Mouse (Mus musculus): ENCODE data around the gene Vamp8. TPM values are rescaled to one million over a fixed set of nuclear protein-coding genes. Genes with fewer than 3 reads are reported as not detected.
A peak's percentile ranks its signal among the peaks of the same experiment; 100 is the strongest.

The Vamp8 gene
- polyA plus RNA-seq, 1 experiment = 34.0 TPM

DNA sequence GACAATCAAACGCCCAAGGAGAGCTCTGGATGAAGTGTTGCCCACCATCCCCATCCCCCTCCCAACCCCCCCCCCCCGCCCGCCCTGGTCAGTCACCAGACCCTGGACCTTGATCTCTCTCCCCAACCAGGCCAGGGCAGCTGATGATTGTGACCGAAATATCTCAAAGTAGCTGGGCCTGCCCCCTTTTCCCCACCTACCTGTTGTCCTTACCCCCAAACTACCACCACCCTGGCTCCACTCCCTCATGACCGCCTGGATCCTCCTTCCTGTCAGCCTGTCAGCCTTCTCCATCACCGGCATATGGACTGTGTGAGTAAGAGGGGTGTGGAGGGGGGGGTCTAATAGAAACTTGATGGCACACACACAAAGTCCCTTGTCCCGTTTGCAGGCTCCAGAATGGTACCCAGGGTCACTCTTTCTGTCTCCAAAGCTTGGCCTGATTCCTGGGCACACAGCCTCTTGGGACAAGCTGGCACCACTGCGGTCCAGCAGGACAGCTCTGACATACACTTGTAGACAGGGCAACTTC lies 34.4 kb downstream of the Vamp8 start:
- no peak for DNase-seq (ENCODE audit: extremely low spot score in 1 of 2, low spot score in 1 of 2)

DNA sequence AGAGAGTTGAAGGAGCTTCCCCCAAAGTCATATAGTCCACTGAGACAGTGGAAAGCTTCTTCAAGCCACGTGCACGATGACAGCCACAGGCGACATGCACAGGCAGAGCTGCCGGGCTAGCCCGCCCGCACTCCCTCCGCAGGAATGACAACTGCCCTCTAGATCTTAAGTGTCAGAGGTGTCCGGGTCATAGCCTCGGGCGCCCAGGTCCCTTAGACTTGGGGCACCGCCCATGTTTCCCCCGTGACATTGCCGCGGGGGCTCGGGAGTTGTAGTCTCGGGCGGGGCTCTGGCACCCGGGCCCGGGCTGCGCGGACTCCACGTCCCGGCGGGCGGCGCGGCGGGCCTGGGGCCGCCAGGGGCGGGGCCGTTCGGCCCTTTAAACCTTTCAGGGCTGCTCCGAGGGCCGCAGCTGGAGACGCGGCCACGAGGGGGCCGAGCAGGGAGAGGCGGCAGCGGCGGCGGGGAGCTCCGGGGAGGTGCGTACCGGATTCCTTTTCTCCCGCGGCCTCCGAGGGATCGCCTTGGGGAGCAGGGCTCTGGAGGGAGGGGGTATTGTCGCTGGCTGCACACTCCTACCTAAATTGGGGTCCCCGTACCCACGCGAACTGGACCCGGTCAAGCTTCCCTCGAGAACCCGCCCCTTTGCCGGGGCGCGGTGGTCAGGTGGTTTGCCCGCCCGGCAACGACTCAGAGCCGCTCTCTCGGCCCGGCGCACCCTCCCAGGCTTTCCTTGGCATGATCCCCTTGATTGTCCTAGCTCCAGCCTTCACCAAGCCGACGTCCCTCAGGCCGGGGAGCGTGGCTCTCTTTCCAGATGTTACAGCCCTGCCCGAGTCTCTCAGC lies 35.2 kb downstream of the Vamp8 start, which contains the start of gene Tmem150a:
TSS of gene Tmem150a (plus strand) at position 382 of the 846 bp plus-strand sequence.
- peak in 1 of 2 experiments; percentile 76 for DNase-seq (ENCODE audit: extremely low spot score in 1 of 2, low spot score in 1 of 2)

DNA sequence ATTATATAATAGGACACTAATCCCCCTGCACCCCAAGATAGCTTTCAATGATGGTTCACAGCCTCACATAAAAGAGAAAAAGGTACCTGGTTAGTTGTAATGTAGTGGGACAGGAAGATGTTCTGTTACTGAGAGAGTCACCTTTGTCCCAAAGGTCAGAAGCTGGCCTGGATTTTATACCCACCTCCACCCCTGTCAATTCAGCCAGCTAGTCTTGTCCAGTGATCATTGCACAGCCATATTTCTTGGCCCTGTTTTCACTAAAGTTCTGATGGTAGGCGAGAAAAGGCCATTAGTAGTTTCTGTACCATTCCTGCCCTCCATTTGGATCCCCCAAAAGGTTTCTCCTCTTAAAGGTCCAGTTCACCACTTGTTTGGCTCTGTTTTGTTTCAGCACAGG lies 36.5 kb downstream of the Vamp8 start:
- DNase-seq (ENCODE audit: extremely low spot score in 1 of 2, low spot score in 1 of 2) = no peak

DNA sequence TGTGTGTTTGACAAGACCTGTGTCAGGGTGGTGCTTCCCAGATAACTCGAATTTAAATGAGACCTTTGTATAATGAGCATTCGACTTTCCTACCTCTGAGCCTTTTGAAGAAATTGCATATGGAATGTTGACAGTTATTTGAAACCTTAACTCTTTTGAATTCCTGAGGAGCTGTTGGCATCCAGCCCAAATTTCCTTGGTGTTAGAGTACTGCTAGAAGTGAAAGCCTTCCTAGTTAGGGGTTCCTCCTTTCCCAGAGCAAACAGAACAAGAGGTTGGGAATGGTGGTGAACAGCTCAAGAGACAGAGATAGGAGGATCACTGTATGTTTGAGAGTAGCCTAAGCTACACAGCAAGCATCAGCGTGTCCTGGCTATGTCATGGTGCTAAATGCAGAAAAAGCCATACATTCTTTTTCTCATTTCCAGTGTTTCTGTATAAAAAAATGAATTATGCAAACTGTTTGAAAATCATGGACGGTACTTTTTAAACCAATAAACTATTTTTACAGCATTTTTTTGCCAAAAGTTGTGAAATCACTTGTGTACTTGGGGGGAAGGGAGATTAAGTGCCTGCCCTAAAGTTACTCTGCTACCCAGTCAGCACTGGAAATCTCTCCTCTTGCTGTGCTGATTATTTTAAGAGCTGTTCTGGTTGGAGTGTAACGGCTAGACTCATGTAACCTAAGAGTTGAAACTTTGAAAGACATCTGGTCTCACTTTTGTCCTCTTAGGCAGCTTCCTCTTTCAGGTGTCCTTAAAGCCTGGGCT lies 37.7 kb downstream of the Vamp8 start:
- no peak for DNase-seq (ENCODE audit: extremely low spot score in 1 of 2, low spot score in 1 of 2)

DNA sequence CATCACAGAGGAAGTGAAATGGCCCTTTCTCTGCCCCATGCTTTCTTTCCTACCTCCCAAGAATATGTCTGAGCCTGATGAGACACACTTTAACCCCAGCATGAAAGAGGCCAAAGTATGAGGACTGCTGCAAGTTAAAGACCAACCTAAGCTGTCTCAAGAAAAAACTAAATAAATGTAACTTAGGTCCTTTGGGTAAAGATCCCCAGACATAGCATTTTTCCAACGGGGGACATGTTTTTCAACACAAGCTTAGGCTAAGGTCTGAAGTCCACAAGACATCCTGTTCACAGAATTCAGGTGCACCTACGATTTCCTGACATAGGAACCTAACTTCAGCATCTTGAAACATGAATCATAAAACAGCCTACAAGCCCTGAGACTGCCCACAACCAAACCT lies 40.3 kb downstream of the Vamp8 start:
- no peak for DNase-seq (ENCODE audit: extremely low spot score in 1 of 2, low spot score in 1 of 2)

DNA sequence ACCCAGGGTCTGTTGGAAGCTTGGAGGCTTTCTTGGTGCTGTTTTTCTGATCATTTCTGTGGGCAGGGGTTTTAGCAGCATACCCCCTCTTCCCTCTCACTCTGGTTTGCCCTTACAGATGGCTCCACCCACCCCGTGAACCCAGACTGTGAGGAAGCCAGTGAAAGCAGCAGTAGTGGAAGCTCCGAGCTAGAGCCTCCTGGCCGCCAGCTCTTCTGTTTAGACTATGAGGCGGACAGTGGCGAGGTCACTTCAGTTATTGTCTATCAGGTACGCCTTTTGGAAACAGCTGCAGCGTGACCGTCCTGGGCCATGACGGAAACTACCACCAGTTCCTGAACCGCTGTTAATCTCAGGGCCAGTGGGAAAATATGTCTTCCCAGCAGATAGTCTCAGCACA lies 42.1 kb downstream of the Vamp8 start:
- DNase-seq (ENCODE audit: extremely low spot score in 1 of 2, low spot score in 1 of 2) = no peak

DNA sequence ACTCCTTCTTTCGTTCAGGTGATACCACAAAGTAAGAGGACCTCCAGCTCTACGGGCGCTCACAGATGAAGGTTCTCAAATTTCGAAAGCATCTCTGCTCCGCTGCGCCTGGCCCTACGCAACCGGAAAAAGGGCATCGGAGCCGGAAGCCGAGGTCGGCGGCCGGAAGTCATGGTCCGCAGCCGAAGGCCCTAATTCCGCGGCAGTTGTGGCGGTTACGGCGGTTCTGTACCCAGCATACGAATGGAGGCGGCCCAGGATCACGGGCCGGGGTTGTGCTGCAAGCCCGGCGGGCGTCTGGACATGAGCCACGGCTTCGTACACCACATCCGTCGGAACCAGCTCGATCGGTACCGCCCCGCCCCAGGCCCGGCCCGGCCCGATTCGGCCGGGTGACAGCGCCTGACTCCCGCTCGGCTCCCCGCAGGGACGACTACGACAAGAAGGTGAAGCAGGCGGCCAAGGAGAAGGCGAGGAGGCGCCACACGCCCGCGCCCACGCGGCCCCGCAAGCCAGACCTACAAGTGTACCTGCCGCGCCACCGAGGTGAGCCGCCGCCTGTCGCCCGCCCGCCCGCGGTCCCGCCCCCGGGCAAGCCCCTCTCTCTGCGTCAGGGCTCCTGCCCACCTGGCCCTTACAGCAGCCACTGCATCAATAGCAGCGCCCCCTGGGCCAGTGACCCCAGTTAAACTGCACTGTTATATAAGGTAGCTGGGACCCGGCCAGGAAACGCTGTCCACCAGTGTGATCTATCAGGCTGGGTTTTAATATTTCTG lies 43.1 kb downstream of the Vamp8 start, which contains the start of gene 0610030E20Rik:
TSS of gene 0610030E20Rik (plus strand) at position 152 of the 776 bp plus-strand sequence.
- DNase-seq (ENCODE audit: extremely low spot score in 1 of 2, low spot score in 1 of 2) = peak in 1 of 2 experiments; percentile 81

DNA sequence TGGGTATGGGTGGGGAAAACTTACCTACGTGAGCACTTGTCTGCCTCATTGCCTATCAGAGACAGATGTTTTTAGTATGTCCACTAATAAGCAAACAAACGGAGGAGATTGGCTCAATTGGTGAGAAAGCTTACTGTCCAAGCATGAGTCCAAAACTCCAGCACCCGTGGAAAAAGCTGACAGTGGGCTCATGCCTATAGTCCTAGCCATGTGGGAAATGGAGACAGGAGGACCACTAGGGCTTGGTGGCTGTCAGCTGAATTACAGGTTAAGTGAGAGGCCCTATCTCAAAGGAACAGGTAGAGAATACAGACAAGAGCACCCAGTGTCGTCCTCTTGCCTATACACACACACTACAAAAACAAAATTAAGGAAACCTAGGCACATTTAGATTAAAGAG lies 44.2 kb downstream of the Vamp8 start:
- DNase-seq (ENCODE audit: extremely low spot score in 1 of 2, low spot score in 1 of 2) = no peak

DNA sequence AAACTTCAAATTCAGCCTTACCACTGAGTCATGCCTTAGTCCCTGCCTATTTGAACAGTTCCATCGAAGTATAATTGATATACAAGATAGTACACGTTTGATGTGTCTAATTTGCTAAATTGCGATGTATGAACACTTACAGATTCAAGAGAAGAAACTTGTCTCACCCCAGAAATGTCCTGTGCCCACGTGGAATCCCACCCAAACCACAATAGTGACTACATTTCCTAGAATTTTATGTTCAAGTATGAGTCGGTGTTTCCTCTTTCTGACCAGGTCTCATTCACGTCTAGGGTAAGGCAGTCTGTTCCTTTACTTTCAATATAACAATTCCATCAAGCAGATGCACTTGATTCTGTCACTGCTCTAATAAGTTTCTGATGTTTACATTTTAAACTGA lies 44.9 kb downstream of the Vamp8 start:
- DNase-seq (ENCODE audit: extremely low spot score in 1 of 2, low spot score in 1 of 2) = no peak

DNA sequence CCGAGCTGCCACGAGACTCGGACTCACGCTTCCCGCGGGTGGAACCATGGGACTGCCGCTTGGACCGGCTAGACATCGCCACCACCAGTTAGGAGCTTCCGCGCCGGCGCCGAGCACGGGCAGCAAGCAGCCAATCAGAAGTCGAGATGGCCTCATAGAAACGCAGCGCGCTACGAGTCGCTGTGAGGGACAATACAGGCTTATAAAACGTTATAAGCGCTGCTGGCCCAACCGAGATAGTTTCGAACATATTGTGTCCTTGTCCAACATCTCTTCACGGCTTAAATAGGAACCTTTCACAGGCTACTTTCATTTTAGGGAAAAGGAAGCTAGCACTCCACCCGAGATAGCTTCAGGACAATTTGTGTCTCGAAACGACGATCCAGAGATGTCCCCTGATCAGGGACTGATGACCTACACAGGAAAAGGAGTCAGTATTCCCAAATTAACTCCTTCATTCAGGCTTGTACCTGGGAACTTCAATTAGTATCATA lies 45.4 kb downstream of the Vamp8 start, which contains the start of gene Usp39:
TSS of gene Usp39 (minus strand) at position 111 of the 494 bp plus-strand sequence.
- DNase-seq (ENCODE audit: extremely low spot score in 1 of 2, low spot score in 1 of 2) = peak; percentile 93 to 98

DNA sequence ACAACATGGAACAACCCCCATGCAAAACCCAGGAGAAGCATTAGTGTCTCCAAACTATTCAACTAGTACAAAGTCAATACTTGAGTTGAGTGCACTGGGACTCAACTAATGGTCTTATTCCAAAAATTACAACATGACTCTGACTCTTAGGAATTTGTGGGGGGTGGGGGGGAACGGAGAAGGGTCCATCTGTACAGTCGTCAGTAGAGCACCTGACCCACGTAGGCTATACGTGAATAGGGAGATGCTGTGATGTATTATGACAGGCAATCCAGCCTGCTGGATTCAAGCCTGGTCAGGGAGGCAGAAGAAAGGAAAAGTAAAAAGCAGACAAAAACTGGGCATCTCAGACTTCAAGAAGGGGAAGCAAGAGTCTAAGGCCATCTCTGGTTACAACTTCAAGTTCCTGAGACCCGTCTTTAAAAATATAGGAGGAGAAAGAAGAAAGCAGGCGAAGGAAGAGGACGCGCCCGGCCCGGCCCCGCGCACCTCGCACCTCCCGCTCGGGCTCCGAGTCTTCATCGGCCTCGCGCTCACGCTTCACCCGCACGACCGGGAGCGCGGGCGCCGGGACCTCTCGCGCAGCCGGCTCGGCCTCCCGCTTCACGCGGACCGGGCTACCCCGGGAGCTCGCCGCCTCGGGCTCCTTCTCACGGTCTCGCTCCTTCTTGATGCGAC lies 46.0 kb downstream of the Vamp8 start:
- DNase-seq (ENCODE audit: extremely low spot score in 1 of 2, low spot score in 1 of 2) = no peak

DNA sequence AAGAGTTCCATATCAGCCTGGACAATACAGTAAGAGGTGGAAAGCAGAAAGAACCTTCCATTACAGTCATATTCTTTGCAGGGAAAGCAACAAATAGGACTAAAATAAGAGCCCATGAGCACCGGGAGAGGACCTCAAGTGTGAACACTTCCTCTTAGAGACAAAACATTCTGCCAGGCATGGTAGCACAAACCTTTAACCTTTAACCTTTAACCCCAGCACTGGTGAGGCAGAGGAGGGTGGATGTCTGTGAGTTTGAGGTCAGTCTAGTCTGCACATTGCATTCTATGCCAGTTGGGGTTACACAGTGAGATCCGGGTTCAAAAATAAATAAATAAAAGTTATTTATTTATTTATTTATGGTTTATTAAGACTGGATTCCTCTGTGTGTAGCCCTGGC lies 50.0 kb downstream of the Vamp8 start:
- no peak for DNase-seq (ENCODE audit: extremely low spot score in 1 of 2, low spot score in 1 of 2)

Other genes with a start within 250 kb of the Vamp8 start
- gene Atoh8, start 155.1 kb downstream of the Vamp8 start, polyA plus RNA-seq (2012; rRNA removed) = 1.5 and 2.3 TPM in 2 replicates
- not detected in 2 replicates for gene Sftpb, start 86.1 kb downstream of the Vamp8 start, polyA plus RNA-seq (2012; rRNA removed)
- 30.2 and 31.8 TPM in 2 replicates for gene Usp39, start 45.5 kb downstream of the Vamp8 start, polyA plus RNA-seq (2012; rRNA removed)
- gene 0610030E20Rik, start 43.4 kb downstream of the Vamp8 start, polyA plus RNA-seq (2012; rRNA removed) = 17.7 and 20.0 TPM in 2 replicates
- 33.2 and 33.5 TPM in 2 replicates for gene Tmem150a, start 35.3 kb downstream of the Vamp8 start, polyA plus RNA-seq (2012; rRNA removed)
- 87.6 and 99.4 TPM in 2 replicates for gene Rnf181, start 23.7 kb downstream of the Vamp8 start, polyA plus RNA-seq (2012; rRNA removed)
- gene Vamp5, start 10.2 kb downstream of the Vamp8 start, polyA plus RNA-seq (2012; rRNA removed) = 8.7 and 13.3 TPM in 2 replicates
- gene Ggcx, start 23.6 kb upstream of the Vamp8 start, polyA plus RNA-seq (2012; rRNA removed) = 20.3 and 24.4 TPM in 2 replicates
- gene Mat2a, start 48.9 kb upstream of the Vamp8 start, polyA plus RNA-seq (2012; rRNA removed) = 221 and 223 TPM in 2 replicates
- 1.8 and 2.3 TPM in 2 replicates for gene Sh2d6, start 131.0 kb upstream of the Vamp8 start, polyA plus RNA-seq (2012; rRNA removed)
- gene Capg, start 153.7 kb upstream of the Vamp8 start, polyA plus RNA-seq (2012; rRNA removed) = 3.5 and 4.7 TPM in 2 replicates
- 24.0 and 25.0 TPM in 2 replicates for gene Elmod3, start 207.7 kb upstream of the Vamp8 start, polyA plus RNA-seq (2012; rRNA removed)
- gene Retsat, start 207.8 kb upstream of the Vamp8 start, polyA plus RNA-seq (2012; rRNA removed) = 10.1 TPM in 2 replicates
- 60.7 and 68.7 TPM in 2 replicates for gene Tgoln1, start 226.3 kb upstream of the Vamp8 start, polyA plus RNA-seq (2012; rRNA removed)

All from frontal cortex, adult 2 months (tissue).